Mouse (Mus musculus) kidney, adult 9 months (tissue): ENCODE results near the gene Dgkz.
A peak's percentile ranks its signal among the peaks of the same experiment; 100 is the strongest.

Source experiments
- DNase-seq: peaks from one replicate; pipeline ENCODE4 v3.0.0; 2022

Gene Dgkz

GRCm38 (mm10) chr2:91959544-91960410 lies 15.9 kb downstream of the Dgkz start:
- DNase-seq, result peak; percentile 43

GRCm38 (mm10) chr2:91958701-91959457 lies 16.8 kb downstream of the Dgkz start:
- peak; percentile 67 for DNase-seq

- DNase-seq, result no peak
Observed at GRCm38 (mm10) chr2:91958049-91958448, 17.6 kb downstream of the Dgkz start.

GRCm38 (mm10) chr2:91957096-91957495 lies 18.6 kb downstream of the Dgkz start:
- no peak for DNase-seq

GRCm38 (mm10) chr2:91955875-91956274 lies 19.8 kb downstream of the Dgkz start:
- no peak for DNase-seq

GRCm38 (mm10) chr2:91955121-91955591 lies 20.5 kb downstream of the Dgkz start:
- DNase-seq, result no peak

GRCm38 (mm10) chr2:91953825-91954224 lies 21.8 kb downstream of the Dgkz start:
- DNase-seq, result peak; percentile 84

- DNase-seq, result peak; percentile 27
Observed at GRCm38 (mm10) chr2:91950275-91951085, 25.2 kb downstream of the Dgkz start.

- DNase-seq, result peak; percentile 82
Observed at GRCm38 (mm10) chr2:91949411-91950274, 26.0 kb downstream of the Dgkz start.

GRCm38 (mm10) chr2:91948792-91949241 lies 26.8 kb downstream of the Dgkz start:
- DNase-seq, result no peak

- DNase-seq, result peak; percentile 54
Observed at GRCm38 (mm10) chr2:91948151-91948509, 27.5 kb downstream of the Dgkz start.

GRCm38 (mm10) chr2:91947397-91948150 lies 28.1 kb downstream of the Dgkz start:
- DNase-seq, result no peak

GRCm38 (mm10) chr2:91946836-91947235 lies 28.8 kb downstream of the Dgkz start:
- DNase-seq, result no peak

GRCm38 (mm10) chr2:91945483-91945882 lies 30.2 kb downstream of the Dgkz start, which contains the start of gene Gm9821:
TSS of gene Gm9821 (plus strand) at chr2:91945703.
- DNase-seq, result no peak

GRCm38 (mm10) chr2:91944170-91944950 lies 31.3 kb downstream of the Dgkz start:
- peak; percentile 73 for DNase-seq

- no peak for DNase-seq
Observed at GRCm38 (mm10) chr2:91942356-91942755, 33.3 kb downstream of the Dgkz start.

- peak; percentile 81 for DNase-seq
Observed at GRCm38 (mm10) chr2:91939303-91939935, 36.2 kb downstream of the Dgkz start.

- no peak for DNase-seq
Observed at GRCm38 (mm10) chr2:91936154-91936553, 39.5 kb downstream of the Dgkz start.

- DNase-seq, result no peak
Observed at GRCm38 (mm10) chr2:91934826-91935525, 40.7 kb downstream of the Dgkz start.
